Mouse (Mus musculus): ENCODE measurements around the gene Ranbp3l. TPM values are rescaled to one million over a fixed set of nuclear protein-coding genes. Genes with fewer than 3 reads are reported as not detected.

Ranbp3l gene
- polyA plus RNA-seq, 1 experiment from 2014 or later: not detected

DNA sequence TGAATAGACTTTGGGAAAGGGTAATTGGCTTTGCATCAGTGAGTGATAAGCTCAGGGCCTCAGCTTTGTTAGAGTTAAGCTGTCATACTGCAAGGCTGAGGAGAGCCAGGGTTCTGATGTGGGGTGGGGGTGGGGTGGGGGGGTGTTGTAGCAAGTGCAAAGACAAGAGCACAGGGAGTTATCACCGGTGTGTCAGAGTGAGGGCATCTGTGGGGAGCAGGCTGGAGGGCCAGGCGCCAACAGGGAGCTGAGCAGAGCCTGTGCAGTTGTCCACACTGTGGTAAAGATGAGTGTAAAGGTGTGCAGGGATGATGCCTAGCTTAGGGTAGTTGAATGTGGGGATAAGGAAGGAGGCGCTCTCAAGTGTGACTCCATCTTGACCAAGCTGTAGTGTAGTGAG lies 113.5 kb downstream of the Ranbp3l start:
- no peak overlapping the region for H3K27ac ChIP-seq
- ATAC-seq (ENCODE audit: insufficient number of reproducible peaks, insufficient read depth, low FRiP score, low TSS enrichment, low read depth): no peak
- no peak overlapping the region for H3K9ac ChIP-seq (replicated peaks)
- no peak overlapping the region for H3K4me2 ChIP-seq
- 87% methylated on average over 3 of the region's 3 CpGs for WGBS
- H3K4me3 ChIP-seq (replicated peaks): no peak overlapping the region
- peaks cover 15% of the 10 kb centered on the region for H3K36me3 ChIP-seq
- H3K27me3 ChIP-seq: no peaks in the 10 kb centered on the region
- H3K4me1 ChIP-seq (replicated peaks): peaks cover 8% of the 10 kb centered on the region
- no peaks in the 10 kb centered on the region for H3K9me3 ChIP-seq

DNA sequence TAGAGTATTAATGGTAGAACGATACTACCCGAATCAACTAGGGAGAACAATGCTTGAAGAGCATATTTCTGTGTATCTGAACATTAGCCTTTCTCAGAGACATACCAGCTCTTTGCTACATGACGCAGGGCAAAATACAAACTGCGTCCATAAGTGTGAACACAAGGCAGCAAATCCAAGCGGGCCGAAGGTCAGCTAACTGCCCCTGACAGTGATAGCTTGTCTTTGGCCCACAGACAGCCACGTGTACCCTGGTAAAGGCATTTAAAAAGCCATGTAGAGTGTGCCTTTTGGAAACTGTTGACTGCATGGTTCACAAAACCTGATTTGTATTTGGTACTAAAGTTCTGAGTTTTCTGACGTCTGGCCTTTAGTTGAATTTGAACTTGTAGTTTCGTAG lies 115.0 kb downstream of the Ranbp3l start:
- H3K4me3 ChIP-seq (replicated peaks): no peak overlapping the region
- 90% methylated on average over 9 of the region's 9 CpGs for WGBS
- no peak overlapping the region for H3K4me2 ChIP-seq
- no peak overlapping the region for H3K27ac ChIP-seq
- H3K27me3 ChIP-seq: no peaks in the 10 kb centered on the region
- H3K9ac ChIP-seq (replicated peaks): no peak overlapping the region
- H3K36me3 ChIP-seq: peaks cover 27% of the 10 kb centered on the region
- no peak for ATAC-seq (ENCODE audit: insufficient number of reproducible peaks, insufficient read depth, low FRiP score, low TSS enrichment, low read depth)
- H3K9me3 ChIP-seq: no peaks in the 10 kb centered on the region
- H3K4me1 ChIP-seq (replicated peaks): peaks cover 8% of the 10 kb centered on the region

DNA sequence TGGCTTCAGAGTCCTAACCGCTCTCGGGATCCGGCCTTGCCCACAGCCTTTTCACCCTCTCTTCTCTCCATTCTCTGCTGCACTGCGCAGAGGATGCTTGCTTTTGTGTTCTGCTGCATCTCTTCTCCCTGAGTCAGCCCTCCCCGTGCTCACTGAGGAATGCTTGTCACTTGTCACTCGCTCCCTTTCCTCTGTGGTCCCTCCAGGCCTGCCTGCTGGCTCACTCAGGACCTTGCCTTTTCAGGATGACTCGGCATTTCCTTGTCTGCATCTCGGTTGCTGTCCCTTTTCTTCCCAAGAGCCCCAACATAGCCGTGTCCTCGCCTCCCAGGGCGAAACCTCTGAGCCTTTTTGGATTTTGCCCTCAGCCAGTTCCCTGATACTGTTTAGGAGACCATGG lies 119.1 kb downstream of the Ranbp3l start:
- H3K27me3 ChIP-seq: no peaks in the 10 kb centered on the region
- no peak overlapping the region for H3K9ac ChIP-seq (replicated peaks)
- peaks cover 49% of the 10 kb centered on the region for H3K36me3 ChIP-seq
- 82% methylated on average over 11 of the region's 11 CpGs for WGBS
- ATAC-seq (ENCODE audit: insufficient number of reproducible peaks, insufficient read depth, low FRiP score, low TSS enrichment, low read depth): no peak
- H3K4me2 ChIP-seq: no peak overlapping the region
- no peaks in the 10 kb centered on the region for H3K9me3 ChIP-seq
- H3K27ac ChIP-seq: no peak overlapping the region
- no peak overlapping the region for H3K4me3 ChIP-seq (replicated peaks)
- H3K4me1 ChIP-seq (replicated peaks): no peaks in the 10 kb centered on the region

DNA sequence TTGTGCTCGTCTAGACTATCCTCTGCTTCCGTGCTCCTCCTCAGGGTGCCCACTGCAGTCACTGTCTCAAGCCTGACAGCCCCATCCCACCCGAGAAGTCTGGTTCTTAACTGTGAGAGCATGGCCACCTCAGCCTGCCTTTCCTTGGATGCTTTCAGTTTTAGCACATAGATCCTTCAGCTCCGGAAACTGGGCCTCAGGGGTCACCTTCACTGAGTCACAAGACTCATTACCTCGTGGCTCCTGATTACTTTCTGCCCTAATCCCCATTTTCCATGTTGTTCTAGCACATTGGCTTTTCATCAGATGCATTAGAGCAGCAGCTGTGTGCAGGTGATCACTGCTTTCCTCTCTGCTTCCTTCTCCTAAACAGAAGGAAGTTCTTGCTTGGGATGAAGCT lies 119.7 kb downstream of the Ranbp3l start:
- ATAC-seq (ENCODE audit: insufficient number of reproducible peaks, insufficient read depth, low FRiP score, low TSS enrichment, low read depth): no peak
- Histone ChIP-seq H3K36me3 (peaks cover 51% of the 10 kb centered on the region), H3K27ac (no peak overlapping the region), H3K9ac (replicated peaks) (no peak overlapping the region), H3K9me3 (no peaks in the 10 kb centered on the region), H3K4me2 (no peak overlapping the region), H3K4me3 (replicated peaks) (no peak overlapping the region), H3K4me1 (replicated peaks) (no peaks in the 10 kb centered on the region), H3K27me3 (no peaks in the 10 kb centered on the region)
- 83% methylated on average over 5 of the region's 5 CpGs for WGBS

DNA sequence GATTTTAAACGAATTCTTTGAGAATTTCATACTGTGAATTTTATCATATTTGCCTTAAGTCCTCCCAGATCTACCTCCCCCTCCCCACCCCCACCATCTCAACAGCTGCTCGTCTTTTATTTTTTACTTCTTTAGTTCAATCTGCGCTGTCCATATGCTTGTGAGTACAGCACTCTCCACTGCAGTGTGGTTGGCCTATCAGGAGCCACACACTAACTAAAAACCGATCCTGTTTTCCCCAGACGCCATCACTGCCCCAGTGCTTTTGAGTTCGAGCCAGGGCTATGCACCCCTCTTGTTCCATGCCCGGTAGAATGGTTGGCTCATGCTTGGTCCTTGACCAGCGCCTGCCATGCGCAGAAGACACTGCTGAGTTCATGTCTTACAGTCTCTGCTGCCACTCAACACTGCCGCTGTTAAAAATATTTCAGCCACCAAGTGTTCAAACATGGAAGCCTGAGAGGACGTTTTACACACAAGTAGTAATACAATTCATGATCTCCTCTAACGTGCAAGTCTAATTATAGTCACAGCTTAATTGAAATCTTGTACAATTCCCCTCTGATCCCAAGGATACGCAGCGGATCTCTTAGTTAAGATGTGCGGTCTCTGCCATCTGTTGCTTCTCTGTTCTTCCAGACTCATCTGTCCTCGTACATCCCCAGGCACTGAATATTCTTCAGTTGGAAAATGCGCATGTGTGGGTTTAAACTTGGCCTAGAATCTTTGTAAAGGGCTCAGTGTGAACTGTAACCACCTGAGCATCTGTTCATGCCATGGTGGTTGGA lies 120.3 kb downstream of the Ranbp3l start:
- no peaks in the 10 kb centered on the region for H3K27me3 ChIP-seq
- no peak overlapping the region for H3K9ac ChIP-seq (replicated peaks)
- WGBS: 92% methylated on average over 17 of the region's 17 CpGs
- no peak overlapping the region for H3K4me2 ChIP-seq
- H3K27ac ChIP-seq: no peak overlapping the region
- H3K4me3 ChIP-seq (replicated peaks): no peak overlapping the region
- no peaks in the 10 kb centered on the region for H3K4me1 ChIP-seq (replicated peaks)
- H3K36me3 ChIP-seq: peaks cover 57% of the 10 kb centered on the region
- no peaks in the 10 kb centered on the region for H3K9me3 ChIP-seq
- ATAC-seq (ENCODE audit: insufficient number of reproducible peaks, insufficient read depth, low FRiP score, low TSS enrichment, low read depth): no peak

DNA sequence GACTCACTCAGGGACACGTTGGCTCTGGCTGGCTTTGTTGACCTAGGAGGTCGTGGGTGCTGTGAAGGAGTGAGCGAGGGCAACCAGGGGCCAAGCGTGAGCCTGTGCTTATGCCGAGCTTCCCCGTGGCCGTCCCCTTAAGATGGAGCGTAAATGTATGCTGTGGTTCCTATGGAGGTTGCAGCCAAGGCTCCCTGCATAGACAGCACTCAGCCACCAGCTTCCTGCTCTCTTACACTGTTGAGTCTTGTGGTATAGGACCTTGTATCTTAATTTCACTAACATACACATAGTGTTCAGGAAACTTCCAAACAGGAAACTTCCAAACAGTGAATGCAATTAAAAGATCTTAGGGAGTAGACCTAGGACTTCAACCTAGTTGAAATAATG lies 120.9 kb downstream of the Ranbp3l start:
- 75% methylated on average over 8 of the region's 8 CpGs for WGBS
- H3K27me3 ChIP-seq: no peaks in the 10 kb centered on the region
- H3K4me3 ChIP-seq (replicated peaks): no peak overlapping the region
- H3K27ac ChIP-seq: no peak overlapping the region
- H3K9me3 ChIP-seq: no peaks in the 10 kb centered on the region
- no peak for ATAC-seq (ENCODE audit: insufficient number of reproducible peaks, insufficient read depth, low FRiP score, low TSS enrichment, low read depth)
- peaks cover 63% of the 10 kb centered on the region for H3K36me3 ChIP-seq
- no peaks in the 10 kb centered on the region for H3K4me1 ChIP-seq (replicated peaks)
- H3K4me2 ChIP-seq: no peak overlapping the region
- H3K9ac ChIP-seq (replicated peaks): no peak overlapping the region

DNA sequence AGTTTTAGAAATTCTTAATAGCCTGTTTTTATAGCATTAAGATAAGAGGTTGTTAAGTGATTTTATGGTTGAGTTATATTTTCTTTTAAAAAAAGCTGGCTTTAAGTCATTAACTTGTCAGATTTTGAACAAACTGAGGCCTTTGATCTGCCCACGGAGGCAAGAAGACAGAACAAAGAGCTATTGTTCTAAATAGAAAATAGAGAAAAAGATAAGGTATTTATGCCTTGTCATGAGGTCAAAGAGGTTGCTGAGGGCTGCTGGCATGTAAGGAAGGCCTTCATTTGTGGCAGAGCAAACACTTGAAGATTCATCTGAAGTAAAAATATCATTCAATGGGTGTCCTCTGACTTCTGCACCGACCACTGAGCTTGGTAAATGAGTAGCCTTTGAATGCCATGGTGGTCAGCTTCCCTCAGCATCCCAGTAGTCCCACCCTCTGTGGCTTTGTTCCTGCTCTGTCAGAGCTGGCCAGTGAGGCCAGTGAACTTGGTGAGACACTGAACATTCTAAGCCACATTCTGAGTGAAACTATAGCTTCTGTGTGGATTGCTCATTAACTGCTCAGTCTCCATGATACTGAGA lies 121.5 kb downstream of the Ranbp3l start:
- Histone ChIP-seq H3K36me3 (peaks cover 66% of the 10 kb centered on the region), H3K4me2 (no peak overlapping the region)
- 65% methylated on average over 2 of the region's 2 CpGs for WGBS

DNA sequence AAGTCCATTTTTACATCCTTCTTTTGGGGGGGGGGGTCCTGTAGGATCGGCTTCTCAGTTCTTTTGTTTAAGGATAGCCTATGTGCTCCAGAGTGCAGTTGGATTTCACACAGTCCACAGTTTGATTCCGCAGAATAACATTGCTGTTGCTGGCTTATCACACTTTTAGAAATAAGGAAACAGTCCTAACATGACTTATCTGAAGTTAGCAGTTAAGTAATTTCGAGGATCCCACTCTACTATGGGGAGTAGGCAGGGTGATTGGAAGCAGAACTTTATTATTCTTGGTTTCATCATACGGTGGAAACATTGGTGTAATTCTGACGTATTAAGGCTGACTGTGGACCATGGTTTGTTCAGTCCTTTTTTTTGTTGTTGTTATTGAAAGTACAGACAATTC lies 122.9 kb downstream of the Ranbp3l start:
- Histone ChIP-seq H3K4me3 (replicated peaks) (no peak overlapping the region), H3K9me3 (no peaks in the 10 kb centered on the region), H3K27me3 (no peaks in the 10 kb centered on the region), H3K36me3 (peaks cover 67% of the 10 kb centered on the region), H3K4me2 (no peak overlapping the region), H3K4me1 (replicated peaks) (peaks cover 9% of the 10 kb centered on the region), H3K9ac (replicated peaks) (no peak overlapping the region), H3K27ac (no peak overlapping the region)
- 97% methylated on average over 5 of the region's 5 CpGs for WGBS
- ATAC-seq (ENCODE audit: insufficient number of reproducible peaks, insufficient read depth, low FRiP score, low TSS enrichment, low read depth): no peak

More for the DNA sequence above, 121.5 kb downstream of the Ranbp3l start:
- no peaks in the 10 kb centered on the region for H3K27me3 ChIP-seq
- no peak for ATAC-seq (ENCODE audit: insufficient number of reproducible peaks, insufficient read depth, low FRiP score, low TSS enrichment, low read depth)
- no peak overlapping the region for H3K9ac ChIP-seq (replicated peaks)
- peaks cover 3% of the 10 kb centered on the region for H3K4me1 ChIP-seq (replicated peaks)
- H3K27ac ChIP-seq: no peak overlapping the region
- no peak overlapping the region for H3K4me3 ChIP-seq (replicated peaks)
- no peaks in the 10 kb centered on the region for H3K9me3 ChIP-seq

DNA sequence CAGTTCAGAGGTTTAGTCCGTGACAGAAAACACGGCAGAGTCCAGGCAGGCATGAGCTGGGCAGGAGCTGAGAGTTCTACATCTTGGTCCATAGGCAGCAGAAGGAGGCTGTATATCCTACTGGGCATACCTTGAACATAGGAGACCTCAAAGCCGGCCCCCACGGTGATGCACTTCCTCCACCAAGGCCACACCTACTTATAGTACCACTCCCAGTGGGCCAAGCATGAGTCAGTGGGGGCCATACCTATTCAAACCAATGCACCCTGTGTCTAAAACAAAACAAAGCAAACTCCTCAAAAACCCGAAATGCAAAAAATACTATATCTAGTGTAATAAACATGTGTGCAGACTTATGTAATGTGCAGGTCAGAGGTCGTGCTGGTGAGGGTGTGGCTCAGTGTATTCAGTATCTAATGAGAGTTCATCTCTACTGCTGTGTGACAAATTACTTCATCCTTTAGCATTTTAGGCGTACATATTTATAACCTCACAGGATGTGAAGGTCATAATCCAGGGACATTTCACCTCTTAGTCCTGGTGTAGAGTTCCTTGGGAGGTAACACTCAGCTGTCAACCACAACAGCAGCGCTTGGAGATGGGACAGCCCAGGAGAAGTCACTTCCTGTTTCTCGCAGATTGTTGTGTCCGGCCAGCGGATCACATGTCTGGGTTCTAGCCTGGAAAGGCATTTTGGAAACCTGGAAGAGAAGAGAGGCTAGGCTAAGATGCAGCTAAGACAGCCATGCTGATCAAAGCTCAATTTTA lies 126.0 kb downstream of the Ranbp3l start:
- Histone ChIP-seq H3K4me2 (peak overlapping the region; percentile 7; the same call in 1 of the 2 replicates), H3K27ac (no peak overlapping the region), H3K4me3 (replicated peaks) (no peak overlapping the region), H3K36me3 (peaks cover 64% of the 10 kb centered on the region), H3K9ac (replicated peaks) (no peak overlapping the region), H3K9me3 (no peaks in the 10 kb centered on the region), H3K27me3 (no peaks in the 10 kb centered on the region), H3K4me1 (replicated peaks) (peaks cover 9% of the 10 kb centered on the region)
- WGBS: 75% methylated on average over 11 of the region's 11 CpGs
- ATAC-seq (ENCODE audit: insufficient number of reproducible peaks, insufficient read depth, low FRiP score, low TSS enrichment, low read depth): no peak

DNA sequence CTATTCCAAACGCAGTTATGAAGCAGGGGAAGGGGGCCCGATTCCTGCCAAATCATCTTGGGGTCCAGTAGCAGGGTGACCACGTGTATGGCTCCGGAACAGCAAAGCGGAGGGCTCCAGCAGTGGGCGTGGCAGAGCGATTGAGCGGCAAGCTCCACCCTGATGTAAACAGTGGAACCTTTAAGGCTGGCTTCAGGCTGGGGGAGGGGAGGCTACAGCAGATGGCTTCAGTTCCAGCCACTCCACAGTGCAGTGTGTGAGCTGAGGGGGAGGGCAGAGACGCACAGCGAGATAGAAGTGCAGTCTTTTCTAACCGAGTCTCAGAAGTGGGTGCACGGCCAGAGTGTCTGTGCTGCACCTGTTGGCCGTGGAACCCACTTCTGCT lies 126.6 kb downstream of the Ranbp3l start:
- peak; percentile 87; the same call in 1 of the 2 replicates for ATAC-seq (ENCODE audit: insufficient number of reproducible peaks, insufficient read depth, low FRiP score, low TSS enrichment, low read depth)
- Histone ChIP-seq H3K36me3 (peaks cover 64% of the 10 kb centered on the region), H3K4me3 (replicated peaks) (no peak overlapping the region), H3K4me1 (replicated peaks) (peaks cover 9% of the 10 kb centered on the region), H3K27ac (no peak overlapping the region), H3K27me3 (no peaks in the 10 kb centered on the region), H3K9ac (replicated peaks) (no peak overlapping the region), H3K9me3 (no peaks in the 10 kb centered on the region), H3K4me2 (peak overlapping the region; percentile 7; the same call in 1 of the 2 replicates)
- WGBS: 24% methylated on average over 13 of the region's 13 CpGs

DNA sequence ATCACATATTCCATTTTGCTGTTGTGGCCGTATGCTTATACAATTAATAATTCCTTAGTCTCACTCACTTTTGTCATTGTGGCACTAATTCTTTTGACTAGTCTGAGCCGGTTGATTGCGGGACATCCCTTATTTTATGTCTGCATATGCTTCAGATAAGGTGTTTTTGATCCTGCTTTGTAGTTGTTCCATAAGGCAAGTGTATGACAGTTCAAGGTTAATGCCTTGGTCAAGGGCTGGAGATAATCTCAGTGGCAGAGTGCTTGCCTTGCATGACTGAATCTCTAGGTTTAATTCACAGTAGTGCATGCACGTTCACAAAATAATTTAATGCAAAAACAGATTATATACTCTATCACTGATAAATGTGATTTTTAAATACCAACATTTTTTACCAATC lies 129.1 kb downstream of the Ranbp3l start:
- Histone ChIP-seq H3K4me3 (replicated peaks) (no peak overlapping the region), H3K9me3 (no peaks in the 10 kb centered on the region), H3K4me2 (no peak overlapping the region), H3K27ac (no peak overlapping the region), H3K9ac (replicated peaks) (no peak overlapping the region), H3K4me1 (replicated peaks) (peaks cover 9% of the 10 kb centered on the region), H3K36me3 (peaks cover 77% of the 10 kb centered on the region), H3K27me3 (no peaks in the 10 kb centered on the region)
- ATAC-seq (ENCODE audit: insufficient number of reproducible peaks, insufficient read depth, low FRiP score, low TSS enrichment, low read depth): no peak
- 96% methylated on average over 4 of the region's 4 CpGs for WGBS

Data from limb, embryonic 12.5 days (tissue).